Mouse (Mus musculus) cerebellum, adult 2 months (tissue): Measurements from ENCODE around the gene Tmem43.

Experiments used
- CTCF ChIP-seq: fragments of 200-500 bp; IDR thresholded peaks from 2 replicates; pipeline ENCODE4 v1.5.1; 2011; ENCODE audit warnings: low read depth, mild to moderate bottlenecking, control low read depth, low read length, moderate library complexity, borderline replicate concordance; ENCODE audit not compliant: insufficient read depth
- POLR2A ChIP-seq: fragments of 200-500 bp; IDR thresholded peaks from 2 replicates; pipeline ENCODE4 v1.6.1; 2011; ENCODE audit warnings: low read length, control low read depth, borderline replicate concordance; ENCODE audit not compliant: insufficient read depth

DNA sequence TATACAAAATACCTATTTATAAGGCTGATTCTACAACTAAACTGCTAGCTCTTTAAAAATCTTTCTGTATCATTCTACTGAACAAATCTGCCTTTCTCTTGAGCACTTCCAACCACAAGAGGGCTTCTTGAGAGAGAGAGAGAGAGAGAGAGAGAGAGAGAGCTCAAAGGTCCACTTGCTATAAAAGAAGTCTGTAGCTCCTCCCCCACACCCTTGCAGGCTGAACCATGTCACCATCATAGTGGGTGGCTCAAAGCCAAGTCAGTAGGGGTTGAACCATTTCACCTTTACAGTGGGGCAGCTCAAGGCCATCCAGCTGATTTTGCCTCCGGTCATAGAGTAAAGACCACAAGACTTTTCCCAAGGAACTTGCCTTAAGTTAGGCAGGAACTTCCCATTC lies 14.0 kb upstream of the Tmem43 start:
- TF ChIP-seq CTCF, result no peak
- no peak for TF ChIP-seq POLR2A
